Mouse (Mus musculus) E14TG2a.4 (cell line): Measurements from ENCODE around the gene Polr2c.
A peak's percentile ranks its signal among the peaks of the same experiment; 100 is the strongest.
"Not testable (repeated sequence)": the region's sequence is repeated elsewhere in the genome, so short reads cannot be mapped to it uniquely, and the experiment has no call there.

Experiments used
- H3K27me3 ChIP-seq: 2 replicates; pipeline ENCODE4 v1.6.1; 2014; ENCODE audit warnings: low read length, control low read depth; ENCODE audit not compliant: insufficient read depth
- H3K36me3 ChIP-seq: 2 replicates; pipeline ENCODE4 v1.6.1; 2014; ENCODE audit warnings: low read length, control low read depth; ENCODE audit not compliant: insufficient read depth
- H3K4me1 ChIP-seq: replicated peaks from 2 replicates; pipeline ENCODE4 v1.6.1; 2014; ENCODE audit warnings: low read depth, low read length, control low read depth
- H3K4me3 ChIP-seq: replicated peaks from 2 replicates; pipeline ENCODE4 v1.5.1; 2014; ENCODE audit warnings: mild to moderate bottlenecking, low read length
- H3K9me3 ChIP-seq: 2 replicates; pipeline ENCODE4 v1.6.1; 2014; ENCODE audit warnings: low read length, control low read depth
- CTCF ChIP-seq: conservative IDR thresholded peaks from 2 replicates; pipeline ENCODE4 v1.5.1; 2014; ENCODE audit warnings: low read length
- NANOG ChIP-seq: IDR thresholded peaks from 2 replicates; pipeline ENCODE4 v1.6.1; 2014; ENCODE audit warnings: borderline replicate concordance, low read length, mixed read lengths
- POU5F1 ChIP-seq: IDR thresholded peaks from 2 replicates; pipeline ENCODE4 v1.6.1; 2014; ENCODE audit warnings: low read length, borderline replicate concordance

The Polr2c gene

GRCm38 (mm10) chr8:94819671-94820179, 37.5 kb upstream of the Polr2c start:
- Histone ChIP-seq H3K36me3 (peaks cover 65% of the 10 kb centered on the region), H3K4me1 (peaks cover 36% of the 10 kb centered on the region), H3K4me3 (no peak overlapping the region), H3K27me3 (no peaks in the 10 kb centered on the region), H3K9me3 (no peaks in the 10 kb centered on the region)
- TF ChIP-seq CTCF (no peak), NANOG (no peak), POU5F1 (no peak)

GRCm38 (mm10) chr8:94820553-94820952, 36.7 kb upstream of the Polr2c start:
- Histone ChIP-seq H3K4me1 (peaks cover 36% of the 10 kb centered on the region), H3K4me3 (no peak overlapping the region), H3K27me3 (no peaks in the 10 kb centered on the region), H3K36me3 (peaks cover 74% of the 10 kb centered on the region), H3K9me3 (no peaks in the 10 kb centered on the region)
- TF ChIP-seq POU5F1, result no peak
- TF ChIP-seq CTCF, result no peak
- no peak for TF ChIP-seq NANOG

GRCm38 (mm10) chr8:94821381-94821780, 35.9 kb upstream of the Polr2c start:
- peaks cover 36% of the 10 kb centered on the region for H3K4me1 ChIP-seq
- peaks cover 82% of the 10 kb centered on the region for H3K36me3 ChIP-seq
- H3K27me3 ChIP-seq, result no peaks in the 10 kb centered on the region
- TF ChIP-seq CTCF, result no peak
- no peak for TF ChIP-seq POU5F1
- TF ChIP-seq NANOG, result no peak
- no peaks in the 10 kb centered on the region for H3K9me3 ChIP-seq
- no peak overlapping the region for H3K4me3 ChIP-seq

GRCm38 (mm10) chr8:94822637-94823560, 34.4 kb upstream of the Polr2c start:
- H3K9me3 ChIP-seq, result no peaks in the 10 kb centered on the region
- peak overlapping the region; percentile 46 for H3K4me3 ChIP-seq
- no peaks in the 10 kb centered on the region for H3K27me3 ChIP-seq
- peak; percentile 49 for TF ChIP-seq CTCF
- no peak for TF ChIP-seq NANOG
- H3K4me1 ChIP-seq, result peaks cover 36% of the 10 kb centered on the region
- H3K36me3 ChIP-seq, result peaks cover 96% of the 10 kb centered on the region

GRCm38 (mm10) chr8:94825170-94825569, 32.1 kb upstream of the Polr2c start:
- Histone ChIP-seq H3K9me3 (no peaks in the 10 kb centered on the region), H3K4me3 (no peak overlapping the region), H3K27me3 (no peaks in the 10 kb centered on the region), H3K36me3 (peaks cover 98% of the 10 kb centered on the region), H3K4me1 (peaks cover 36% of the 10 kb centered on the region)
- TF ChIP-seq POU5F1 (no peak), NANOG (no peak), CTCF (no peak)

- Histone ChIP-seq H3K27me3 (no peaks in the 10 kb centered on the region), H3K4me1 (peaks cover 28% of the 10 kb centered on the region), H3K9me3 (no peaks in the 10 kb centered on the region), H3K4me3 (no peak overlapping the region), H3K36me3 (peaks cover 98% of the 10 kb centered on the region)
- TF ChIP-seq POU5F1 (no peak), NANOG (no peak), CTCF (no peak)
These were observed 31.0 kb upstream of the Polr2c start for GRCm38 (mm10) chr8:94826210-94826609.

GRCm38 (mm10) chr8:94828284-94828683, 29.0 kb upstream of the Polr2c start:
- Histone ChIP-seq H3K4me1 (peaks cover 28% of the 10 kb centered on the region), H3K27me3 (no peaks in the 10 kb centered on the region), H3K4me3 (no peak overlapping the region), H3K36me3 (peaks cover 97% of the 10 kb centered on the region), H3K9me3 (no peaks in the 10 kb centered on the region)
- TF ChIP-seq NANOG, result no peak
- no peak for TF ChIP-seq POU5F1

- H3K4me3 ChIP-seq, H3K9me3 ChIP-seq, H3K27me3 ChIP-seq: not testable (repeated sequence)
- peaks cover 44% of the 10 kb centered on the region for H3K4me1 ChIP-seq
- peaks cover 42% of the 10 kb centered on the region for H3K36me3 ChIP-seq
These were observed 23.3 kb upstream of the Polr2c start for GRCm38 (mm10) chr8:94833901-94834405.

GRCm38 (mm10) chr8:94835751-94836150, 21.5 kb upstream of the Polr2c start:
- Histone ChIP-seq H3K4me1 (peaks cover 47% of the 10 kb centered on the region), H3K36me3 (peaks cover 26% of the 10 kb centered on the region)
- not testable (repeated sequence) for H3K9me3 ChIP-seq, H3K27me3 ChIP-seq, H3K4me3 ChIP-seq
